Mouse (Mus musculus) frontal cortex, adult (tissue): ENCODE results near the gene Akap1.
A peak's percentile ranks its signal among the peaks of the same experiment; 100 is the strongest.

Source experiments
- ATAC-seq: cut with Nextera tagmentation; 2 replicates; pipeline ENCODE4 v1.9.2; 2017; ENCODE audit warnings: mild to moderate bottlenecking, moderate library complexity, mixed read lengths; ENCODE audit not compliant: low TSS enrichment

Gene Akap1

DNA sequence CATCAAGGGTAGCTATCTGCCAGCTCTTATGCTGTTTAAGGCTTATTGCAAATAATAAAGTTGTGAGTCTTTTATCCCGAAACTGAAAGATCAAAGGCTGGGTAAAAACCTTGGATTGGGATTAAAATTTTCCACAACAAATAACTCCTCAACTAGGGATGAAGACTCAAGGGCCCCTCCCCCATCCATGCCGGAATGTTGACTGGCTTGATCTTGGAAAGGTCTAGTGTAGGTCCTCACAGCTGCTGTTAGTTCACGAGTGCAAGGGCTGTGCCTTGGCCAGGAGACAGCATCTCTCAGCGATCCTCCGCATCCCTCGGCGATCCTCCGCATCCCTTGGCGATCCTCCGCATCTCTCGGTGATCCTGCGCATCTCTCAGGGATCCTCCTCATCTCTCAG lies 13.6 kb upstream of the Akap1 start:
- ATAC-seq: no peak

DNA sequence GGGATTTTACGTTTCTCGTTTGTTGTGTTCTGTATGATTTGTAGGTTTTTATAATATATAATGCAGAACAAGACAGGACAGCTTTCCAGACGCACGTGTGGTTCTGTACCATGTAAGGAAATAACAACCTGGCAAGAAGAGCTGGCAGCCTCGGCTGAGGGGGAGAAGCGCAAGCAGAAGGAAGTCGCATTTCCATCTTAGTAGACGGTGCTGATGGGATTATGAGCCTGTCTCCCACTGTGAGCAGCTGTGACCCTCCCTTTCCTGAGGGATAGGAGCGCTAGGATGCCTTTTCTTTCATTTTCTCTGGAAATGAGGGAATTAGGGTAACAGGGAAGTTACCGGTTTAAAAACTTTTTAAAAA lies 9.3 kb upstream of the Akap1 start:
- ATAC-seq: peak; percentile 70

DNA sequence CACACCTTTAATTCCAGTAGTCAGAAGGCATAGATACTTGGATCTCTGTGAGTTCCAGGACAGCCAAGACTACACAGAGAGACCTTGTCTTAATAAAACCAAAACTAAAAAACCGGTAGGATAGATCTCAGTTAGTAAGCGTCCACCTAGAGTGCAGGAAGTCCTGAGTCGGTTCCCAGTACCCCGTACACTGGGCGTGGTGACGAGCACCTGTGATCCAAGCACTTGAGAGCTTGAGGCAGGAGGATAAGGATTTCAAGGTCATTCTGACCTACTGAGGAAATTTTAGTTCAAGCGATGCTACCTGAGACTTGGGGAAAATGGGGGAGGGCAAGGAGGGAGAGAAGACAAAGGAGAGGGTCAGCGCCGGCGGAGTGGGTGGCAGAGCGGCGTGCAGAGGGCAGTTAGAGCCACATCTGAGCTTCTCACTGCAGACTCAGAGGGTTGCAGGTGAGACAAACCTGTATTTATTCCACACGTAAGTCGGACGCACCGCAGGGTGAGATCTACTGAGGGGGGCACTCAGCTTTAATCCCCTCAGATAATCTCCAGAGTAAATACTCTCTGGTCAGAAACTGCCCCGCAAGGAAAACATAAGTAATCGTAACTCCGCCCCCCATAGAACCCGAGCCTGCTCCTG lies 8.8 kb upstream of the Akap1 start:
- no peak for ATAC-seq

DNA sequence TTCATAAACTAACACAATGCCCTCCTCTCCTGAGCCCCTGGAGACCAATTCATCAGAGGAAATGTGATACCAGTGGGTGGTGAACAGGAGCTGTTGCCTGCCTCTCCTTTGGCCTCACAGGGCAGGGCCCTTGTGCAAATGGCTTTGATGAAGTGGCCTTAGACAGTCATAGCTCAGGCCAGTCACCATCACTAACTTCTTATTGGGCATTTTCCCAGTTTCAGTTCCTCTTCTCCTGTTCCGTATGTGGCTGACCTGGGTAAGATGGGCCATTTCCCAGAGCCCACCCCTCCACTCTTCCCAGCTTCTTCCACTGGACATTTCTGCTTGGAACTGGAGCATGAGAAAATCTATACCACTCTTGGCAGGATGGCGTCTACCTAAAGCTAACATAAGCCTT lies 5.1 kb upstream of the Akap1 start:
- ATAC-seq: no peak

DNA sequence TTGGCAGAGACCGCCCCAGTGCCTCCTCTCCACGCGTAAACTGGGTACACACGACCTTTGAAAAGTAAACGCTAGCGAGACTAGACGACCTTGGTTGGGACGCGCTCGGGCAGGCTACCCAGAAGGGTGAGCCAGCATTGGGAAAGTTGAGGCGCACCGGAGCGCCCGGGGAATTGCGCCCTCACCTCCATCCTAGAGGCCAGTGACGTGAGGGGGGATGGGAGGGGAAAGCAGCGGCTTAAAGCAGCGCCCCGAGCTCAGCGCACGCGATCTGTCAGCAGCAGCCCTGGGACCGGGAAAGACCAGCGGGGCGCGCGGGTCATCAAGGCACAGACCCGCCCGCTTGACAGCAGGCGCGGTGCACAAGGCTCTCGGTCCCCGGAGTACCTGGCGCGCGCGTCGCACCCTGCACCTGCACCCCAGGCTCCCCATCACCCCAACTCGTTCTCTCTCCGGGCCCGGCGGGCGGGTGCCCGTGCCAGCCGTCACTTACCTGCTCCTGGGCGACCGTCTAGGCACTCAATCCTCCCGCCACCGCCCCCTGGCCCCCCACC lies 405 bp downstream of the Akap1 start:
- ATAC-seq: peak; percentile 31; the same call in 1 of the 2 replicates

DNA sequence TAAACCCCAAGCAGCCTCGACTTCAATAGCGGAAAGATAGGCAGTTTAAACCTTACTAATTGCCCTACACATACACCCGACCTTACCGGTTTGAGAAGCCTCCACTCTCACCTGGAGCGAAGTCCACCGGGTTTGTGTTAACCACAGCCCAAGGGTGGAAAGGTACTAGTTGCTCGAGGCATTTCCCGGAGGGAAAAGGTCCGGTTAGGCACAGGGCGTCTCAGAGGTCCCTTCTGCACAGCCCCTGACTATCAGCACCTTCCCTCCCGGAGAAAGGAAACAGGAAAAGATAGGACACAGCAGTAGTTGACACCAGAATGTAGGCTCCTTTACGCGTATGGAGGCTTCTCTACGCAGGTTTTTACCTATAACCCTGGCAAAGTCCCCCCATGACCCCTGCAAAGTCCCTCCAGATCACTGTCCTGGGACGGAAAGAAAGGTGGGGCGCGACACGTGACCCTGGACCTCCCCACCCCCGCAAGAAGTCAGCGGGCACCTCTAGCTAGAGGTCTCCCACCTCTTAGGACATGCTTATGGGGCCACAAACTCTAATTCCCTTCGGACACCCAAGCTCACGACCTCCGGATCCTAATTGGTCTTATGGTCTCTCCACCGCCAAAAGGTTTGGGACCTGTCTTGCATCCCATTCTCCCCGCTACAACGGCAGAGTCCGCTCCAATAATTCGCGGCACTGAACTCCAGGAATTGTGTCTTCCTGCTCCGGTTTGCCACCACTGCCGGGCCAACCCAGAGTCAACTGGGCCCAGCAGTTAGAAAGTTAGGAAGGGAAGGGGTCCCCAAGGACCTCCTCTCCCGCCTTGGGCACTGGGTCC lies 1.1 kb downstream of the Akap1 start:
- no peak; the same call in 1 of the 2 replicates for ATAC-seq

DNA sequence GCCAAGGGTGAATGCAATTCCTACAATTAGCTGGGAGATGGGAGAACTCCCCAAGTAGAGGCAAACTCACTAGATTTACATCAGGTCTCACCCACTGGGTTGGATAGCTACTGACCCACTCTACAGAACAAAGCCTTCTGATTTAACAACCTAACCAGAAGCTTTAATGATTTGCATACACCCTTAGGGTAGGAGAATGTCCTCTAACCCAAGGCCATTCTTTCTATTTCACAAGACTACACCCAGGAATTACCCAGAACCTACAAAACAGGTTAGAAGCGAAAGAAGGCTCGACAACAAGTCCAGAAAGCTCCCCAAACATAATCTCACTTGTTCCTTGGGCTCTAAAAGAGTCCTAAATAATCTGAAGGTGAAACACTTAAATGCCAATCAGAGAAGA lies 2.0 kb downstream of the Akap1 start:
- ATAC-seq: no peak

DNA sequence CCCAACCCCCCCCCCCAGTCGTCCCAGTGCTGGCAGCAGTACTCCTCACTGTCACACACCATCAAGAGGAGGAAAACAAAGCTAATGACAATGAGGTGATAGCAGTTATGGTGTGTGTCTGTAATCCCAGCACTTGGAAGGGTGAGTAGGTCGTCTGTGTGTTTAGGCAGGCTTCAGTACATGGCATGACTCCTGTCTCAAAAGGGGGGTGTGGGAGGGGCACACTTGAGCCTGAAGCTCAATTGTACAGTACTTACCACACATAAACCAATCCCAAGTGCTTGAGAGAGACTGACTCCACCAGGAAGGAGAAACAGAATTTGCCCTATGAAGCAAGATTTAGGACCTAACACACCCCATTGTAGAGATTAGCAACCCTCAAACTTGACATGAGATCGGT lies 3.3 kb downstream of the Akap1 start:
- ATAC-seq: no peak

DNA sequence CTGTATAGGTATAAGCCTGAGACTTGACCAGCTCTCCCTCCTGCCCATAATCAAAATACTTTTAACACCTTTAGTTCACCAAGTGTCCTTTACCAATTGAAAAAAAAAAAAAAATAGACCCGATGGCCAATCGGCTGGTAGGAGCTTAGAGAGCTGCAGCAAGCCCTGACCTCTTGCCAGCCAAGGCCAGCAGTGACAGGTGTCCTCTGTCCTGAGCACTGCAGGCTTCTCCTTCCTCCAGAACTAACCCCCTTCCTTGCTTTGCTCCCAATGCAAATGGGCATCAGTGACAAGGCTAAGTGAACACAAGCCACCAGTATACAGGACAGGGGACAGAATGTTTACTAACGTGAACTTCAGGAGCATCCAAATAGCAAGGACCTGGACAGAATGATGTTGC lies 3.7 kb downstream of the Akap1 start:
- no peak for ATAC-seq

DNA sequence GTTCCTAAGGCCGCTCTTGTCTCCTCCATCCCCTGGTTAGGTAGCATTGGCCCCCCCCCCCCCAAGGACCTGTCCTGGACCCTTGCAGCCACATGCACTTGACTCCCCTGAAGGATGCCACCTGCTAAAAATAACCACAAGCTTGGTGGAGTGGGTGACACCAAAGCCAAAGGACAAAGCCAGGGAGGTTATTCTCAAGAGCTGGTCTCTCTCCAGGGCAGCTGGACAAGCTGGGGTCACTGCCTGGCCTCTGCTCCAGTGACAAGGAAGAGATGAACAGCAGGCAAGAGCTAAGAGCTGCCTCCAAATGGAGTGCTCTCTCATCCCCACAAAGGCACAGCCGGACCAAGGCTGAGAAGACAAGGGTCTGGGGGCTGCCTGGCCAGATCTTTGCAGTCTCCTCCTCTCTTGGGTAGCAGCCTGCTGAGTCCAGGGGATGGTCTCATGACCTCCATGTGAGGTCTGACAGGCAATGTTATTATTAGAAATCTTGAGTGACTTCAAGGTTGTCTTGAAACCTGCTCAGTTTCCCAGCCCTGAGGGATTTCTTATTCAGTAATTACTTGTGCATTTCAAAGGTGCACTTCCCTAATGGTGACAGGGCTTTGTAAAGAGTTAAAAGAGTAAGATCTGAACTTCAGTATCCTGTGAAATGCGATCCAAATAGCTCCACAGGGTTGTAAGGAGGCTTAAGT lies 6.9 kb downstream of the Akap1 start:
- ATAC-seq: no peak

DNA sequence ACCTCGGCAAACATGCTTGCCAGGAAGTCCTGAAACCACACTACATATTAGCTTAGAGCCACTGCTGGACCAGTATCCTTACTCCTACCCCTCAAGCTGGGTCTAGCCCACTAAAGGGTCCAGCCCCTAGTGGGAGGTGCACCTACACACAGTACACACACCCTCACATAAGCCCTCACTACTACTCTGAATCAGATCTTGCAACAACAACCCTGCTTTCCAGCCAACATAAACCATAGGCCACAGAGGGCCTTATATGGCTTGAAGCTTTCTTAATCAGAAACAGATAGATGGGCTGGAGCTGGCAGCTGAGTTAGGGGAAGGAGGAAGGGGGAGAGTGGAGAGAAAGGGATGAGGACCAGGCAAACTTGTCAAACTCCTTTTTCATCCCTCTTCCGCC lies 8.0 kb downstream of the Akap1 start:
- no peak for ATAC-seq

DNA sequence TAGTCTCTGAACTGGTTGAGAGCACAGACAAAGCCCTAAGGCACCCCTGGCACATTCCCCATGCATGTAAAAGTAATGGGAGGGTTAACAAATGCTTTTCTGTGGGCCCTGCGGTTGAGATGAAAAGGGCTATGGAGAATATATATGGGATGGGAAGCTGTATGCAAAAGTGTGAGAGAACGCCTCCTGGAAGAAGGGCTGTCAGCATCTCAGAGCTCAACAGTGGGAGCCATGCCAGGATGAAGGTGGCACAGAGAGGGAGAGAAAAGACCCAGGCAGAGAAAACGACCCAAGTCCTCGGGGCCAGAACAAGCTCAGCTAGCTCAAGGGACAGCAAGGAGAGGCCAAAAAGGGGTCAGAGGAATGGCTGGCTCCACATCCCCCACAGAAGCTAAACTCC lies 8.6 kb downstream of the Akap1 start:
- ATAC-seq: peak; percentile 76

DNA sequence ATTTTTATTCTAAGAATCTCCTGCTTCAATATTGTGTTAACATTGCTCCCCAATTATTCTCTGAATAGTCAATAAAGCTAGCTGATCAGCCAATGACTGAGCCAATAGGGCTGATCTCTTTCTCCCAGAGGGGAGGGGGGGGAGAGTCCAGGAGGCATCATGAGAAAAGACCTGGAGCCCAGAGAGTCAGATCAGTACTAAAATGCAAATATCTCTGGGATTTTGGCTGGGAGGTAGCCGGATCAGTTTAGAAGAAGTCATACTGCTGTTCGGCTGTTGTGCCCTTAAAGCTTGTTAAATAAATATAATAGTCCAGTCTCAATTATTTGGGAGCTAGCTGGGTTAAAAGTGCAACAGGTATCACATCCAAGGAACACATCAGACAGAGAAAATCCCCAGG lies 10.8 kb downstream of the Akap1 start:
- no peak for ATAC-seq

DNA sequence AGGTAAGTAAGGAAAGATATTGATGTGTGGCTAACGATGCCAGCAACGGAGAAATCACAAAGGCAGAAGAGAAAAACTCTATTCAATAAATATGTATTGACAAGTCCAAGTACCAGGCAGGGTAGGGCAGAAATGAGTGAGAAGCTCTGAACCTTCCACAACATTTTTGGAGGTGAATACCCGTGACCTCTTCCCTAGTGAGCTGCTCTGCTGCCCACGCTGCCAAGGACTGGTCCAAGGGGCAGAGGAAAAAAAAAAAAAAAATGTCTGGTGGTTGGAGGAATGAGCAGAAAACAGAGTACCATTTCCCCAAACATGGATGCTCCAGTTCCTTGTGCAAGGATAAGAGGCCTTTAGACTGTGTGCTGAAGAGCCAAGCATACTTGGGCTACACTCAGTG lies 11.6 kb downstream of the Akap1 start:
- ATAC-seq: no peak

DNA sequence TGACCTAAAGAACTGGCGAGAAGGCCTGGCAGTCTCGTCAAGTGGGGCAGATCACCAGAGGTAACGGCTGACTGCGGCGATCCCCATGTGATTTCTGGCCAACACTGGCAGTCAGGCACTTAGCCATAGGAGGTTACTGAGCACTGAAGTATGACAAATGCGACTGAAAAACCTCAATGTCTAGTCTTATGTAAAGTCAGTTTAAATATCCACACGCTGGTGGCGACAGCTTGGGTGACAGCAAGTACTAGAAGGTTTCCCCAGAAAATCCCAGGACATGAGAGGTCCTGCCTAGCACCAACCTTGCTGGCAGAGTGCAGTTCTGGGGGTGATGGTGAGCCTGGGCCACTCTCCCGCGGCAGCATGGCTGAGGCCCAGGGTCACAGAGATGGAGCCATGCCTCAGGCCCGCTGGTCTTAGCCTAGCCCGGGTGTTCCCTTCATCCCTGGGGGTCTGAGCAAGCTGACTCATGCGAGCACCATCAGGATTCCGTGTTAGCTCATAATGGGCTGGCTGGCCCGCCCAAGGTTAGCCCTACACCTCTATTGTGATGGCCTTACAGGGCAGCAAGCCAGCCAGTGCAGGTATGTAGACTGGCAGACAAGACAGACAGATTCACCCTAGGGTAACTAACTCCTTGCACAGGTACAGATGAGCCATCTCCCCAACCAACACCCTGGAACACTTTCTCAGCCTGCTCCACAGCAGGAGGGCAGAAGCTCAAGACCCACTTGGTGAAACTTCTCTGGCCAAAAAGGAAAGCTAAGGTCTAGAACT lies 13.1 kb downstream of the Akap1 start:
- ATAC-seq: no peak

DNA sequence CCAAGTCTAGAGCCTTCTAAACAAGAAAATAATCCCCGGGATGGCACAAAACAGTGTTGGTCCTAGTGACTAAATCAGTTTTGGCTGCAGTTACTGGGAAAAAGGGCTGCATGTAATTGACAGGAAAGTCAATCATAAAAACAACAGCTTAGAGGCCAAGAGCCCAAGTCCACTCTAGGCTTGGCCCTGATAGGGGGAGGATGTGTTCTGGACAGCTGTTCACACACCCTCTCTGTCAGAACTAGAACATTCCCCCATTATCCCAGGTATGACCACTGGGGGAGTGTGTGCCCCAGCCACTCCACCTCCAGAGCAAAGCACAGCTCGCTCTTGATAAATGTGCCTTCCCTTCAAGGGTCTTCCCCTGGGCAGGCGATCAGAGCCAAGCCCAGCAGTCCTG lies 14.7 kb downstream of the Akap1 start:
- ATAC-seq: peak; percentile 18; the same call in 1 of the 2 replicates

DNA sequence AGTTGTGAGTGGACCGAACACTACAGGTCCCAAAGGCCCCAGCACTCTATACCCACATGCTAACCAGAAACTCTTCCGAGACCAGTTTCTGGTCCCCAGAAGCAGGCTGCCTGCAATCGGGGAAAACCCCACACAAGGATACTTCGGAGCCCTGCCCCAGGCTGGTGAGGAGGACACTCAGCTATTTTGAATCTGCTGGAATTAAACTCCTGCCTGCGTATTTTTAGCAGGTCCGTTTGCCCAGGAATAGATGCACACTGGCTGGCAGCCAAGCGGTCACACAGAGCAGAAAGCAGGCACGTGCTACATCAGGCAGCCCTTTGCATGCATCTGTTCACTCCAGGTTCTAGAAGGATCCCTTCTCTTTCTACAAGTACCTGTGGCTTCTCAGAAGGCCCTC lies 15.1 kb downstream of the Akap1 start:
- 0 out of 2 replicates have a peak, but pooled peaks have one; percentile 39 for ATAC-seq

DNA sequence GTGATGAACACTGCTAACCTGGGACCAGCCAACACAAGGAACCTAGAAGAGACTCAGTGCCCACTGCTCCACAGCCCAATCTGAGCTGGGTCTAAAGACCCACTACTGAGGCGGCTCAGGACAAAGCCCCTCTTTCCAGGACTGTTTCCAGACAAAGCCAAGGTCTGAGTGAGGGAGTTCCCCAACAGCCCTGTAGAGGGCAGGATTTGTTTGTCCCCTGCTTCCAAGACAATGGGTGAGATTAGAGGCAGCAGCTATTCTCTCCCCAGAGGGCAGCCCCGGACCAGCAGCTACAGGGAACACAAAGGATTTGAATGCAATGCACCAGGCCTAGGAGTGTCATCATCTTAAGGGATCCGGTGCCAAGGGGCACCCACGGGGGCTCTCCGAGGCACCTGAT lies 15.8 kb downstream of the Akap1 start:
- peak; percentile 51 for ATAC-seq

DNA sequence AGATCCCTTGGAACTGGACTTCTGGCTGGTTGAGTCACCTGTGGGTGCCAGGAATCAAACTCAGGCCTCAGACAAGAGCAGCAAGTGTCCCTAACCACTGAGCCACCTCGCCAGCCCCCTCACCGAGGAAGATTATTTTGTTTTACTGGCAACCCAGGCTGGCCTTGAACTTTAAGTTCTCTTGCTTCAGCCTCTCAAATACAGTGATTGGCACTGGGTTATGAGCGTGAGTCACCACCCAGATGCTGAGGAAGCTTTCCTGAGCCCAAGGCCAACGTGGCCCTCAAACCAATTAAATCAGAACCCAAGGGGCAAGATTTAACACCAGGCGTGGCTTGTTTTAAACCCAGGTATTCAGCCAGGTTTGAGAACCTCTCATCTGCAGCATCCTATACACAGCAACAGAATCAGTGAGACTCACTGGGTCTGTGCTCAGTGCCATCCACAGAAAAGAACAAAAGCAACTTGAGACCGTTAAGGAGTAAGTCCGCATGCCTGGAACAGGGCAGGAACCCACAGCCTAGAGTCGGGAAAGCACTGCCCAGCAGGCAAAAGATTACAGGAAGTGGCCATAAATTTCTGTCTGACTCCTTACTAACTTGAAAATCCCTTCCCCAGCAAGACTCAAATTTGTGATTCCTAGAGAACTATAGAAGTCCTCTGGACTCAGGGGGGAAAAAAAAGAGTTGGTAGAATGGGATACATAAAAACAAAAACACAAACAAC lies 16.9 kb downstream of the Akap1 start:
- ATAC-seq: no peak

DNA sequence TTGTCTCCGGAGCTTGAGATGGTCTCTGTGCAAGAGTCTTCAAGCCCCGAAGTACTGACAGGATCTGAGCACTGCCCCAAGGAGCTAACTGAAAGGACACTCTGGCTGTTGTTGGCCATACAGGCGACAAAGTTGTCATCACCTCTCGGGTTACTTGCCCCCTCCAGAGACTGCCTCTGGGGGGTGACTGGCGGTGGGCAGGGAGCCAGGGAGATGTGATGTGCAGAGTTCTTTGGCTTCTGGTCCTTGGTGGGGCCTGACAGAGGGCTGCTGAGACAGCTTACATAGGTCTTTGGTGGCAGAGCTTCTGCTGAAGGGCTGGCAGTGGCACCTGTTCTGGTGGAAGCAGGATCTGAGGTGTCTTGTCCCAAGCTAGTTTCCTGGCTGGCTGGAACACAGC lies 20.0 kb downstream of the Akap1 start:
- no peak for ATAC-seq

DNA sequence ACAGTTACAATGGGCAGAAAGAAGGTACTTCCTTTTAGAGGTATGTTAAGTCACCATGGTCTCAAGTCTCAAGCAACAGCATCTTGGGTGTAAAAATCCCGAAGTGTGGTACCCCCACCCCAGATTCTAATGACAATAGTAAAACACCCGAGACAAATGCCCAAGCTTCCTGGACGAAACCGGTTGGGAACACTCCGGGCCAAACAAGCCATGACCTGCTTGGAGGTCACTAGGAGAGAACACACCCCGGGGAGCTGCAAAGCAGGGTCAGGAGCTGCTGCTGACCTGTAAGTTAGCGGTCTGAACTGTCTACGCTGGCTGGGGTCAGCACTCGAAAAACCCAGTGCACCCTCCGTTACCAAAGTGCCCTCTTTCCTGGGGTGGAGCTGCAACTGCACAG lies 21.1 kb downstream of the Akap1 start:
- no peak for ATAC-seq
